Mouse (Mus musculus) liver (tissue): ENCODE results near the gene Trappc6b.
A peak's percentile ranks its signal among the peaks of the same experiment; 100 is the strongest.

Source experiments
- DNase-seq: peaks from one replicate; pipeline ENCODE4 v3.0.0-alpha.2; 2020; ENCODE audit warnings: mixed read lengths

Trappc6b gene

DNA sequence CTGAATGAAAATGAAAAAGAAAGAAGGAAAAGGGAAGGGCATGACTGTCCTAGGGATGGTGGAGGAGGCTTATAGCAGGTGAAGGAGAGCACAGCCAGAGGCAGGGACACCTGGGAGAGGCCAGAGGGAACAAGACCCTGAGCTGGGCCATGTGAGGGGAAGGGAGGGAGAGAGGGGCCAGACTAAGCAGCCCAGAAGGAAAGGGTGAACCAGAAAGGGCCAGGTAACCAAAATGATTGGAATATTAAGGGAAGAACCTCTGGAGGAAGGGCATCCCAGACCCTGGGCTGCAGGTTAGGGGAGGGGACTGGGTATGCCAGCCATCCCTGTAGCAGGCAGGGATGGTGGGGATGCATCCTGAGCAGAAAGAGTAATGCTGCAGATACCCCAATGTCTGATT lies 7.3 kb downstream of the Trappc6b start:
- no peak for DNase-seq

DNA sequence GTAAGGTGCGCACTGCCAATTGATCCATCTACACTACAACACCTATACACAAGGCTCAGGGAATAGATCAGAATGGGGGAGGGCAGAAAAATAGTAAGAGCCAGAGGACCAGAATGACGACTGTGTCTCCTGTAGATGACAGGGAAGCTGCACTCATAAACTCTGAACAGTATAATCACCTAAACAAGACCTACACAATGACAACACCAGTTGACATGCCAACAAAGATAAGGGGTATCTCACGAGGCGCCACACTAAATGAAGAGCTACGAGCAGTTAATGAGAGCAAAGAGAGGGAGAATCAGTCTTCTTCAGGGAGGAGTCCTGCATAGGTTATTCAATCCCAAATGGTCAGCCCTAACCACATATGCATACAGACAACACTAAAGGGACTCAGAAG lies 8.1 kb downstream of the Trappc6b start:
- peak; percentile 22 for DNase-seq

DNA sequence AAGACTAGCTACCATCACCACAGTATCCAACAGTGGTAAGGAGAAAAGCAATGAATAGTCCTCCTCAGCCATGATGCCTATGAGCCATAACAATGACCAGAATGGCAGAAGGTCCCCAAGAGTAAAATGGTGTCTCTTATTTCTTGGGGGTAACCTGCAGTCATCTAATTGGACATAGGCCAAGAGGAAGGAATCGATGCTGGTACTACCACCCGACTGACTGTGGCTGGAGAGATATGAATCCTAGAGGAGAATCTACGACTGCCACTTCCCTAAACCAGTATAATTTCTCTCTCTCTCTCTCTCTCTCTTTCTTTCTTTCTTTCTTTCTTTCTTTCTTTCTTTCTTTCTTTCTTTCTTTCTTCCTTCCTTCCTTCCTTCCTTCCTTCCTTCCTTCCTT lies 8.8 kb downstream of the Trappc6b start:
- no peak for DNase-seq

GRCm38 (mm10) chr12:59040851-59041250 lies 20.4 kb downstream of the Trappc6b start:
- DNase-seq: no peak

- DNase-seq: peak; percentile 83
These were observed 21.1 kb downstream of the Trappc6b start for GRCm38 (mm10) chr12:59039971-59040844.

GRCm38 (mm10) chr12:59039162-59039970 lies 21.9 kb downstream of the Trappc6b start:
- DNase-seq: no peak

DNA sequence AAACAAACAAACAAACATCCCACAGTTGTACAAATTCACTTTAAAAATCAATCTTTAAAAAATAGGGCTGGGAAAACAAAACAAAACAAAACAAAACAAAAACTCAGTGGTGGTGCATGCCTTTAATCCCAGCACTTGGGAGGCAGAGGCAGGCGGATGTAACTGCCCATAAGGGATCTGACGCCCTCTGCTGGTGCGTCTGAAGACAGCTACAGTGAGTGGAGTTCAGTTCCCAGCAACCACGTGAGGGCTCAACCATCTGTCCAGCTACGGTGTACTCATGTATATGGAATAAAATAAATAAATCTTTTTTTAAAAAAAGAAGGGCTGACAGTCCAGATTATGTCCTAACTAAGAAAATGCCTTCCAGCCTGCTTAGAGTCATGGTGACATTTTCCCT lies 29.2 kb downstream of the Trappc6b start:
- peak; percentile 50 for DNase-seq

GRCm38 (mm10) chr12:59021306-59021705 lies 40.0 kb downstream of the Trappc6b start:
- DNase-seq: no peak

- DNase-seq: no peak
These were observed 41.4 kb downstream of the Trappc6b start for GRCm38 (mm10) chr12:59019891-59020290.

DNA sequence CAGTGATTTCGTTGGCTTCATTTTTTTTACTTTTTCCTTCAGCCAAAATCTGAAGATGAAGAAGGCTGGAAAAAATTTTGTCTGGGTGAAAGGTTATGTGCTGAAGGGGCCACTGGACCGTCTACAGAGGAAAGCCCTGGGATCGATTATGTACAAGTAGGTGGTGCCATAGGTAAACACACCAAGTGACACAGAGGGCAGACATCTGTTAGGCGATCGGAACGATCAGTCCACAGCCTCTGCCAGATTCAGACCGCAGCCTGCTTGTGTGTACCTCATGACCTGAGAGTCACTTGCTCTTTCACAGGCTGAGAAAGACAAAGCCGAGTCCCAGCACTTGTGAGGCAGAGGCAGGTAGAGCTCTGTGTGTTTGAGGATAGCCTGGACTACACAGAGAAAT lies 43.3 kb downstream of the Trappc6b start:
- DNase-seq: peak; percentile 17

GRCm38 (mm10) chr12:59013234-59013633 lies 48.0 kb downstream of the Trappc6b start, which contains the start of gene Gemin2:
Gene Gemin2 (plus strand): TSS chr12:59013393.
- peak; percentile 96 for DNase-seq

GRCm38 (mm10) chr12:59012710-59013091 lies 48.6 kb downstream of the Trappc6b start:
- peak; percentile 18 for DNase-seq

GRCm38 (mm10) chr12:59011844-59012709 lies 49.2 kb downstream of the Trappc6b start, which contains the start of gene Sec23a:
Gene Sec23a (minus strand): TSS chr12:59012017.
- peak; percentile 100 for DNase-seq

- no peak for DNase-seq
These were observed 49.9 kb downstream of the Trappc6b start for GRCm38 (mm10) chr12:59011275-59011843.

- DNase-seq: no peak
These were observed 50.8 kb downstream of the Trappc6b start for GRCm38 (mm10) chr12:59010482-59010881.
